Mouse (Mus musculus): ENCODE measurements around the gene Yif1a.

DNA sequence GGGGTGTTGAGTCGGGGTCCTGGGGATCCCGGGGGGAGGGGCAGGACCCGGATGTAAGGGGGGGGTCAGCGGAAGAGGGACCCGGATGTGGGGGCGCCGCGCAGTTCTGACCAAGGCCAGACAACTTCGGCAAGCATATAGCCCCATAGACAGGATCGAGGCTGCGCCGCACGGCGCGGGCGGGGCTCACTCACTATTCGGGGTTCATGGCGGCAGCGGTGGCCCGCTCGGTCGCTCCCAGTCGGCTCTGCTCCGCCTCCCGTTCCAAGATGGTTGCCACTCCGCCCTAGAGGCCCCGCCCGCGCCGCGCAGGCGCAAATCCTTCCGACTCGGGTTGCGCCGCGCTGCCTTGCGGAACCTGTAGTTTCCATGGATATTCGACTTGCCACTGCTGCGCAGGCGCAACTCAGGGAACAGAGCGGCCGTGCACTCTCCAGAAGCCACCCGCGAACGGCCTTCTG, 18.4 kb downstream of the Yif1a start, which contains the start of gene Rab1b:
- TF ChIP-seq CTCF (IDR thresholded peaks at IDR 0.05; ENCODE audit: low read depth) (no peak), EP300 (IDR thresholded peaks at IDR 0.05; ENCODE audit: low read depth) (peak; percentile 73)
